Mouse (Mus musculus) lung, postnatal 0 days (tissue): ENCODE data around the gene Gpr179. TPM values are rescaled to one million over a fixed set of nuclear protein-coding genes. Genes with fewer than 3 reads are reported as not detected.
A peak's percentile ranks its signal among the peaks of the same experiment; 100 is the strongest.
"Not testable (repeated sequence)": the region's sequence is repeated elsewhere in the genome, so short reads cannot be mapped to it uniquely, and the experiment has no call there.

Experiments used
- ATAC-seq: fragments of 200-750 bp; cut with Nextera tagmentation; 2 replicates; pipeline ENCODE4 v1.8.0; 2017; ENCODE audit warnings: moderate library complexity
- DNase-seq: peaks from one replicate; pipeline ENCODE4 v3.0.0-alpha.2; 2016; ENCODE audit warnings: low spot score
- H3K27ac ChIP-seq: fragments of 300-500 bp; sonication (generic); 2 replicates; pipeline ENCODE4 v1.5.1; 2014; ENCODE audit warnings: antibody characterized with exemption, mild to moderate bottlenecking, low read length, mixed read lengths
- H3K27me3 ChIP-seq: fragments of 300-500 bp; sonication (generic); replicated peaks from 2 replicates; pipeline ENCODE4 v1.6.1; 2014; ENCODE audit warnings: low read length, mixed read lengths; ENCODE audit not compliant: insufficient read depth
- H3K36me3 ChIP-seq: fragments of 300-500 bp; sonication (generic); 2 replicates; pipeline ENCODE4 v1.6.1; 2014; ENCODE audit warnings: low read length, mixed read lengths; ENCODE audit not compliant: insufficient read depth
- H3K4me1 ChIP-seq: fragments of 300-500 bp; sonication (generic); 2 replicates; pipeline ENCODE4 v1.6.1; 2014; ENCODE audit warnings: antibody characterized with exemption, low read depth, low read length, mixed read lengths; ENCODE audit not compliant: insufficient read depth
- H3K4me2 ChIP-seq: fragments of 300-500 bp; sonication (generic); replicated peaks from 2 replicates; pipeline ENCODE4 v1.6.1; 2014; ENCODE audit warnings: low read depth, mild to moderate bottlenecking, low read length, moderate library complexity, mixed read lengths
- H3K4me3 ChIP-seq: fragments of 300-500 bp; sonication (generic); 2 replicates; pipeline ENCODE4 v1.5.1; 2014; ENCODE audit warnings: low read depth, low read length
- H3K9ac ChIP-seq: fragments of 300-500 bp; sonication (generic); replicated peaks from 2 replicates; pipeline ENCODE4 v1.6.1; 2014; ENCODE audit warnings: low read depth, mild to moderate bottlenecking
- H3K9me3 ChIP-seq: fragments of 300-500 bp; sonication (generic); 2 replicates; pipeline ENCODE4 v1.6.1; 2016; ENCODE audit warnings: low read length, mixed read lengths
- CTCF ChIP-seq: IDR thresholded peaks from 2 replicates; pipeline ENCODE4 v1.5.1; 2016; ENCODE audit warnings: antibody characterized with exemption, mild to moderate bottlenecking
- EP300 ChIP-seq: IDR thresholded peaks from 2 replicates; pipeline ENCODE4 v1.6.1; 2016; ENCODE audit warnings: antibody characterized with exemption, mild to moderate bottlenecking, control low read depth
- WGBS: fragments of 180-500 bp; shearing (Covaris S2); extraction: QIAGEN DNeasy Blood & Tissue Kit; methylation state at CpG from one replicate; pipeline ENCODE4 v1.1.7; 2014; 5-methylcytosine and 5-hydroxymethylcytosine counted together
- polyA plus RNA-seq: library from polyadenylated mRNA; unstranded; fragments of >200 nt; fragmentation: Nextera tagmentation; extraction: Ambion mirVana; gene quantifications from 2 replicates; pipeline ENCODE4 v1.2.1, GENCODE M21; 2015

The Gpr179 gene
- polyA plus RNA-seq, 1 experiment from 2014 or later = 0.23 TPM

- Histone ChIP-seq H3K27me3 (no peaks in the 10 kb centered on the region), H3K36me3 (no peaks in the 10 kb centered on the region), H3K27ac (no peak overlapping the region), H3K4me1 (peaks cover 14% of the 10 kb centered on the region; the same call in 1 of the 2 replicates), H3K4me3 (no peak overlapping the region), H3K4me2 (no peak overlapping the region), H3K9me3 (no peaks in the 10 kb centered on the region), H3K9ac (no peak overlapping the region)
- TF ChIP-seq EP300 (no peak), CTCF (no peak)
- no peak for DNase-seq
- ATAC-seq = no peak; the same call in 1 of the 2 replicates
- WGBS = 35% methylated on average over 9 of the region's 9 CpGs
These were observed 18.8 kb downstream of the Gpr179 start for GRCm38 (mm10) chr11:97333044-97333443.

- peaks cover 9% of the 10 kb centered on the region; the same call in 1 of the 2 replicates for H3K4me1 ChIP-seq
- H3K4me3 ChIP-seq = no peak overlapping the region
- no peaks in the 10 kb centered on the region for H3K27me3 ChIP-seq
- no peak overlapping the region for H3K27ac ChIP-seq
- no peak for ATAC-seq
- 80% methylated on average over 12 of the region's 12 CpGs for WGBS
- H3K9me3 ChIP-seq = no peaks in the 10 kb centered on the region
- TF ChIP-seq CTCF = no peak
- no peak for TF ChIP-seq EP300
- peaks cover 6% of the 10 kb centered on the region; the same call in 1 of the 2 replicates for H3K36me3 ChIP-seq
- peak; percentile 42 for DNase-seq
- H3K4me2 ChIP-seq = no peak overlapping the region
- 0 out of 2 replicates have a peak overlapping the region, but pooled peaks have one; percentile 3 for H3K9ac ChIP-seq
These were observed 20.4 kb downstream of the Gpr179 start for GRCm38 (mm10) chr11:97331231-97332190.

DNA sequence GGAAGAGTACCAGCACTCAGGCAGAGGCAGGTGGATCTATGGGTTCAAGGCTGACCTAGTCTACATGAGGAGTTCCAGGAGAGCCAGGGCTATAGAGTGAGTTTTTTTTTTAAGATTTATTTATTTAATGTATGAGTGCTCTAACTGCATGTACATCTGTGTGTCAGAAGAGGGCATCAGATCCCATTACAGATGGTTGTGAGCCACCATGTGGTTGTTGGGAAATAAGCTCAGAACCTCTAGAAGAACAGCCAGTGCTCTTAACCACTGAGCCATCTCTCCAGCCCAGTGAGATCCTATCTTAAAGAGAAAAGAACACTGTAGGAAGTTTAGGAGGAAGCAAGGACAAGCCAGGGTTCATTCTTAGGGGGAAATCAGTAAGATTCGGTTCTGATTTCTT is 21.6 kb downstream of the Gpr179 start:
- ATAC-seq = no peak
- Histone ChIP-seq H3K9ac (no peak overlapping the region), H3K9me3 (no peaks in the 10 kb centered on the region), H3K36me3 (peaks cover 6% of the 10 kb centered on the region; the same call in 1 of the 2 replicates), H3K27ac (no peak overlapping the region), H3K4me3 (no peak overlapping the region), H3K27me3 (no peaks in the 10 kb centered on the region), H3K4me1 (peaks cover 7% of the 10 kb centered on the region; the same call in 1 of the 2 replicates), H3K4me2 (no peak overlapping the region)
- TF ChIP-seq CTCF (peak; percentile 16; the same call in 1 of the 2 replicates), EP300 (no peak)
- WGBS = 100% methylated on average over 1 of the region's 1 CpGs
- no peak for DNase-seq

DNA sequence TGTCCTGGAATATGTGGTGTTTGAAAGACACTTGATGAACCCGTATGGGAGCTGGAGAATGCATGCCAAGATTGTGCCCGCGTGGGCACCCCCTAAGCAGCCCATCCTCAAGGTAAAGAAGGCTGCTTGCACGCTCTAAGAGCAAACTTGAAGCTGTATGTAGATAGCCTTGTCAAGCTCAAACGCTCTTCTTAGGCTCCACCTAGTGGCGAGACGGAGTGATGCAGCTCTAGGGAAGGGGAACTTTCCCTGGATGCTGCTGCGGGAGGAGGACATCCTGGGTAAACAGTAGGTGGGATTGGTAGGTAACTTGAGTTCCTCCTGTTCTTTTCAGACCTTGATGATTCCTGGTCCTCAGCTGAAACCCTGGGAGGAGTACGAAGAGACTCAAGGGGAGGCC is 23.7 kb downstream of the Gpr179 start:
- H3K4me1 ChIP-seq = no peaks in the 10 kb centered on the region; the same call in 1 of the 2 replicates

DNA sequence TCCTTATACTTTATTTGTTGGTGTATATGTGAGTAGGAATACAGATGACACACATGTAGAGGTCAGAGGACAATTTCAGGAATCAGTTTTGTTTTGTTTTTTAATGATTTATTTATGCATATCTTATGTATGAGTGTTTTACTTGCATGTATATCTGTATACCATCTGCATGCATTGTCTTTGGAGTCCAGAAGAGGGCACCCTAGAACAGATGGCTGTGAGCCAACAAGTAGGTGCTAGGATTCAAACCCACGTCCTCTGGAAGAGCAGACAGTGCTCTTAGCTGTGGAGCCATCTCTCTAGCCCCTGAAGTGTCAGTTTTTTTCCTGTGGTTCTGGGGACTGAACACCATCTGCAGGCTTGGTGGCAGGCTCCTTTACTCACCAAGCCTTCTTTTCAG is 26.7 kb downstream of the Gpr179 start:
- DNase-seq (no peak), ATAC-seq (no peak)
- Histone ChIP-seq H3K4me2 (no peak overlapping the region), H3K4me3 (no peak overlapping the region), H3K36me3 (peaks cover 6% of the 10 kb centered on the region; the same call in 1 of the 2 replicates), H3K9me3 (no peaks in the 10 kb centered on the region), H3K27me3 (no peaks in the 10 kb centered on the region), H3K27ac (no peak overlapping the region), H3K4me1 (no peaks in the 10 kb centered on the region), H3K9ac (no peak overlapping the region)
- WGBS = 47% methylated on average over 1 of the region's 1 CpGs
- TF ChIP-seq EP300 = no peak
- peak; percentile 52 for TF ChIP-seq CTCF

More for the DNA sequence above, 23.7 kb downstream of the Gpr179 start:
- H3K36me3 ChIP-seq = peaks cover 6% of the 10 kb centered on the region; the same call in 1 of the 2 replicates
- no peak overlapping the region for H3K4me3 ChIP-seq
- TF ChIP-seq EP300 = no peak
- peak; percentile 95 for TF ChIP-seq CTCF
- no peaks in the 10 kb centered on the region for H3K9me3 ChIP-seq
- no peak overlapping the region for H3K9ac ChIP-seq
- WGBS = 20% methylated on average over 9 of the region's 9 CpGs
- H3K27me3 ChIP-seq = no peaks in the 10 kb centered on the region
- ATAC-seq (peak; percentile 37; the same call in 1 of the 2 replicates), DNase-seq (peak; percentile 74)
- no peak overlapping the region for H3K4me2 ChIP-seq
- no peak overlapping the region for H3K27ac ChIP-seq

- DNase-seq, H3K9ac ChIP-seq, H3K36me3 ChIP-seq, H3K9me3 ChIP-seq, H3K4me1 ChIP-seq, H3K4me3 ChIP-seq, H3K27ac ChIP-seq, H3K27me3 ChIP-seq, H3K4me2 ChIP-seq, ATAC-seq: not testable (repeated sequence)
- 79% methylated on average over 7 of the region's 8 CpGs for WGBS
These were observed 29.8 kb downstream of the Gpr179 start for GRCm38 (mm10) chr11:97321894-97322600.
